Mouse (Mus musculus): Measurements from ENCODE around the gene Fbxl13.

DNA sequence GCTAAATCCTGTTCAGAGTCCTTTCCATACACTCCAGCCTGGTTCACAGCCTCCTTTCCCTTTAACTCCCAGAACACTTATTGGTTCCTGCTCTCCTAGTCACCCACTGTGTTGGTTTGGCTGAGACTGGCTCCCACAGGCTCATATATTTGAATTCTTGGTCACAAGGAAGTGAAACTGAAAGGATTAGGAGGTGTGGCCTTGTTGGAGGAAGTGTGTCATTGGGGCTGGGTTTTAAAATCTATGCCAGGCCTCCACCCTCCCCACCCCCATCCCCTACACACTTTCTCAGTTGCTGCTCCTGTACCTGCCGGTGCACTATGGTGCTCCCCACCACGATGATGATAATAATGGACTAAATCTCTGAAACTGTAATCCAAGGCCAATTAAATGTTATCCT, 127.9 kb downstream of the Fbxl13 start:
- TF ChIP-seq POLR2A (IDR thresholded peaks at IDR 0.05; ENCODE audit: insufficient read length, low read depth) (no peak), CEBPB (IDR thresholded peaks at IDR 0.05; ENCODE audit: insufficient read depth, poor library complexity, severe bottlenecking) (no peak), MYOG (IDR thresholded peaks at IDR 0.05; ENCODE audit: control insufficient read depth in 1 of 3, insufficient read depth in 1 of 3, insufficient read length in 2 of 3, low read depth in 2 of 3) (no peak), REST (IDR thresholded peaks at IDR 0.05; ENCODE audit: insufficient read depth, insufficient read length) (no peak), TCF12 (IDR thresholded peaks at IDR 0.05; ENCODE audit: insufficient read depth, poor library complexity, severe bottlenecking) (no peak), POLR2AphosphoS2 (IDR thresholded peaks at IDR 0.05; ENCODE audit: insufficient read length, low read depth) (no peak), TCF3 (IDR thresholded peaks at IDR 0.05; ENCODE audit: insufficient read length, low read depth) (no peak), E2F4 (IDR thresholded peaks at IDR 0.05; ENCODE audit: insufficient read depth) (no peak)

Measured in myocyte (in vitro differentiated cells).